Mouse (Mus musculus) kidney, adult 2 months (tissue): ENCODE results near the gene Rnase13.

ENCODE experiments used
- CTCF ChIP-seq: fragments of 200-500 bp; conservative IDR thresholded peaks from 2 replicates; pipeline ENCODE4 v1.5.1; 2011; ENCODE audit warnings: low read depth, mild to moderate bottlenecking, control low read depth, low read length, moderate library complexity, mixed read lengths; ENCODE audit not compliant: insufficient read depth, insufficient read length
- POLR2A ChIP-seq: fragments of 200-500 bp; IDR thresholded peaks from one replicate; pipeline ENCODE4 v1.6.1; 2011; ENCODE audit warnings: low read depth, low read length, control low read depth

DNA sequence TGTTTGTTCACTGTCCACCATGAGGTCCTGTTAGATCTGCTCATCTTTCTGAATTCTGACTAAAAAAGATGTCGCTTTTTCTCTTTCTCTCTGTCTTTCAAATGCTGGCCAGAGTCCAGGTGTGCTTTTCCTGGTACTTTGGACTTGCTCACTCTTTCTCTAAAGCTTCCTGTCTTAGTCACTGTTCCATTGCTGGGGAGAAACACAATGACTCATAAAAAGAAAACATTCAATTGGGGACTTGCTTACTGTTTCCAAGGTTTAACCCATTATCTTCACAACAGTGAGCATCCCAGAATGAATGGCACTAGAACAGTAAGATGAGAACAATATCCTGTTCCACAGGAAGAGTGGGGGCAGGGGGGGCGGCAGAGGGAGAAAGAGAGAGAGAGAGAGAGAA is 37.7 kb upstream of the Rnase13 start:
- TF ChIP-seq CTCF (no peak), POLR2A (no peak)
